Mouse (Mus musculus): ENCODE results near the gene Ccdc134. TPM values are rescaled to one million over a fixed set of nuclear protein-coding genes. Genes with fewer than 3 reads are reported as not detected.

The Ccdc134 gene
- total and polyA plus RNA-seq, 3 experiments = 17.5 to 19.7 TPM; not detected in 1

DNA sequence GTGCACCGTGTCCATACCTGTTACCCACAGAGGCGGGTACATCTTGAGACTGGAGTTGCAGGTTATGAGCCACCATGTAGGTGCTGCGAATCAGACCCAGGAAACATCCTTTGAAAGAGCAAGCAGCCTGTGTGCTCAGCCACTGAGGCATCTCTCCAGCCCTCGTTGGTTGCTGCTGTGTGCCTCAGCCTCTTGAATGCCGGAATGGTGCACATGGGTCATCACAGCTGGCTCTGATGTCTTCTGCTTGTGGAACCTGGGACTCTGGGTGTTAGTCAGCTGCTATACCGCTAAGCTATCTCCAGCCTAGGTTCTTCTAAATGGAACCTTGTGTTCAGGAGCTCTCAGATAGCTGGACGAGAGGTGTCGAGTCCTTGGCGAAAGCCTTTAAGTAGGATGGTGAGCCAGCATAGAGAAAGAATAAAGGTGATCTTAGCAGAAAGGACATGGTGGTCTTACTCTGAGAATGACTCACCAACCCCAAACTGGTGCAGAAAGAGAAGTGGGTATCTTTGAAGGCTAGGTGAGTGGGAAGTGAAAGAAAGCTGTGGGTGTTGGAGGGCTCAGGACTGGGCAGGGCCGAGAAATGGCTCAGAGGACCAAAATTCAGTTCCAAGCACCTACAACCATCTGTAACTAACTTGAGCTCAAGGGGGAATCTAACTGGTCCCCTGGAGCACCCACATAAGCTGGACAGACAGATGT, 35.8 kb downstream of the Ccdc134 start:
- Histone ChIP-seq H3K9me3 (replicated peaks; ENCODE audit: insufficient read depth, low read length) (no peaks in the 10 kb centered on the region), H3K27ac (ENCODE audit: control insufficient read depth, low read depth, low read length) (no peak overlapping the region), H3K4me1 (ENCODE audit: control insufficient read depth in 1 of 2, insufficient read depth in 2 of 2, low read length in 2 of 2) (peaks cover 9 to 18% of the 10 kb centered on the region in 2 experiments), H3K4me3 (ENCODE audit: control insufficient read depth in 1 of 2, insufficient read depth in 1 of 2, low read depth in 2 of 2, low read length in 2 of 2) (no peak overlapping the region), H3K36me3 (ENCODE audit: control insufficient read depth in 1 of 2, insufficient read depth in 2 of 2, low read length in 2 of 2) (peaks cover 0 to 14% of the 10 kb centered on the region in 2 experiments; a peak in 3 of 4 replicates), H3K27me3 (ENCODE audit: control insufficient read depth in 1 of 2, insufficient read depth in 2 of 2, low read length in 2 of 2) (no peaks in the 10 kb centered on the region), H3K79me2 (ENCODE audit: control insufficient read depth, insufficient read depth, low read length, poor library complexity) (peaks cover 20% of the 10 kb centered on the region), H3K9ac (ENCODE audit: control insufficient read depth, low read depth, low read length, poor library complexity, severe bottlenecking) (no peak overlapping the region)
- DNase-seq (ENCODE audit: low read depth, low spot score) = no peak
- no peak for TF ChIP-seq NRF1 (IDR thresholded peaks at IDR 0.05; ENCODE audit: insufficient read depth, low read depth, low read length, poor library complexity, severe bottlenecking)
- TF ChIP-seq GATA1 (IDR thresholded peaks at IDR 0.05; ENCODE audit: low read depth, low read length) = no peak
- TF ChIP-seq ZKSCAN1 (IDR thresholded peaks at IDR 0.05; ENCODE audit: low read depth, low read length) = no peak
- no peak for TF ChIP-seq ELF1 (IDR thresholded peaks at IDR 0.05; ENCODE audit: low read depth, low read length)
- TF ChIP-seq MAX (IDR thresholded peaks at IDR 0.05; ENCODE audit: low read length) = 0 out of 2 replicates have a peak, but pooled peaks have one; percentile 17
- no peak for TF ChIP-seq RCOR1 (IDR thresholded peaks at IDR 0.05; ENCODE audit: low read depth, low read length)
- TF ChIP-seq CHD2 (IDR thresholded peaks at IDR 0.05; ENCODE audit: low read length) = no peak
- TF ChIP-seq SIN3A (IDR thresholded peaks at IDR 0.05; ENCODE audit: low read length) = no peak

DNA sequence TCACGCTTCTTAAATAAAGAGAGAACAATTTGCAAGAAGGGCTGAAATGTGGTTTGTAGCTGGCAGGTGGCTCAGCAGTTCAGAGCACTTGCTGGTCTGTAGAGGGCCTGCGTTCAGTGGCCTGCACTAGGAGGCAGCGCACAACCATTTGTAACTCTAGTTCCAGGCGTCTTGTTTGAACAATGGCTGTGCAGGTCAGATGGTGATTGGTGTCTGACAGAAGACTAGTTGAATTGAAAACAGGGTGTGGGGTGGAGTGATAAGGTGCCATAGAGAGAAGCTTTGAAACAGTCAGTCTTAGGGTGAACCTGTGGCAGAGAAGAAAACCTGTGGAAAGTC, 36.3 kb downstream of the Ccdc134 start:
- Histone ChIP-seq H3K79me2 (ENCODE audit: control insufficient read depth, insufficient read depth, low read length, poor library complexity) (peaks cover 19% of the 10 kb centered on the region), H3K27ac (ENCODE audit: control insufficient read depth, low read depth, low read length) (peak overlapping the region; percentile 22; the same call in 1 of the 2 replicates), H3K27me3 (ENCODE audit: control insufficient read depth in 1 of 2, insufficient read depth in 2 of 2, low read length in 2 of 2) (no peaks in the 10 kb centered on the region), H3K4me3 (ENCODE audit: control insufficient read depth in 1 of 2, insufficient read depth in 1 of 2, low read depth in 2 of 2, low read length in 2 of 2) (no peak overlapping the region), H3K36me3 (ENCODE audit: control insufficient read depth in 1 of 2, insufficient read depth in 2 of 2, low read length in 2 of 2) (peaks cover 0 to 14% of the 10 kb centered on the region in 2 experiments; a peak in 3 of 4 replicates), H3K9me3 (replicated peaks; ENCODE audit: insufficient read depth, low read length) (no peaks in the 10 kb centered on the region), H3K9ac (ENCODE audit: control insufficient read depth, low read depth, low read length, poor library complexity, severe bottlenecking) (0 out of 2 replicates have a peak overlapping the region, but pooled peaks have one; percentile 5), H3K4me1 (ENCODE audit: control insufficient read depth in 1 of 2, insufficient read depth in 2 of 2, low read length in 2 of 2) (peaks cover 9 to 18% of the 10 kb centered on the region in 2 experiments)
- TF ChIP-seq CTCF (IDR thresholded peaks at IDR 0.05 in 2 of 3, conservative IDR thresholded peaks at IDR 0.05 in 1 of 3; ENCODE audit: control insufficient read depth in 1 of 3, insufficient read depth in 1 of 3, low read depth in 2 of 3, low read length in 3 of 3, poor library complexity in 1 of 3, severe bottlenecking in 1 of 3) (peak in 2 of 3 experiments; percentile 11 to 29; a peak in 2 of 6 replicates), TCF12 (IDR thresholded peaks at IDR 0.05; ENCODE audit: low read depth, low read length) (0 out of 2 replicates have a peak, but pooled peaks have one; percentile 10), JUND (IDR thresholded peaks at IDR 0.05; ENCODE audit: low read depth, low read length) (no peak), MAX (IDR thresholded peaks at IDR 0.05; ENCODE audit: low read length) (0 out of 2 replicates have a peak, but pooled peaks have one; percentile 6), CHD2 (IDR thresholded peaks at IDR 0.05; ENCODE audit: low read length) (no peak), MXI1 (IDR thresholded peaks at IDR 0.05; ENCODE audit: low read depth, low read length) (peak; percentile 48; the same call in 1 of the 2 replicates), TAL1 (IDR thresholded peaks at IDR 0.05; ENCODE audit: low read length) (peak; percentile 23; the same call in 1 of the 2 replicates)
- DNase-seq (ENCODE audit: low read depth, low spot score) = peak; percentile 69
